8 mouse cellular contexts compared by ENCODE assay signal in the genomic region with DNA sequence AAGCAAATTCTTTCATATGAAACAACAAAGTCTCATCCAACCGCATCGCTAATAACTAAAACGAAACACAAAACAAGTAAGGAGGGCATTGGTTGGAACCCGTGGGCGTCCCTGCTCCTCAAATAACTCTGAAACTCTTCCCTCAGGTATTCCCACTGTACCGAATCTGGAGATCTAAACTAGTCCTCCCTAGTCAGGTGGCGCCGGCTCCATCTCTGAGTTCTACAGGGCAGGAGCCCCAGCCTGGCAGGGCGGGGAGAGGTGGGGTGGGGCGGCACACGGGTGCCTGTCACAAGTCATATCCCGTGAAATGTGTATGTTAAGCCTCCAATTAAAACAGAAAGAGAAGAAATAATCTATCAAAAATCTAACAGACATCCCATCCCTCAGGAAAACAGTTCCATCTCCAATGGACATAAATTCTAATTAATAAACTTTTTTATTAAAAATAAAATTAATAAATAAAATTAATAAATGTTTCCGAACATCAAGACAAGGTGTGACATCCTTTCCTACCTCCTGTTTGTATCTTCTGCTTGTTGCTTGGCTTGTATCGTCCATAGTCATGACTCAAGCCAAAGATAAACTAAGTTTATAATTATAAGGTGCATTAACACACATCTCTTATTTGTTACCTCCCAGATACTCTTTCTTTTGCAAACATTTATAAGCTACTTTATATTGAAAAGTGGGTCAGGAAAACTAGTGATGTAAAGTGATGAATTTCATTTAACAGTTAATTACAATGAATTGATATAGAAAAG. TPM values are rescaled to one million over a fixed set of nuclear protein-coding genes. Genes with fewer than 3 reads are reported as not detected.
DNase-seq lines count a peak whose midpoint lies in the region; ATAC-seq and TF ChIP-seq lines count a peak whose summit lies in the region.

No protein-coding gene starts in this region.

- no peaks in the 10 kb centered on the region for H3K9me3 ChIP-seq in intestine, embryonic 15.5 days
- no peaks in the 10 kb centered on the region for H3K9me3 ChIP-seq in liver, postnatal 0 days (ENCODE audit: low read length)
- no peaks in the 10 kb centered on the region for H3K9me3 ChIP-seq in neural tube, embryonic 12.5 days

- peak; percentile 38 for DNase-seq in retina, embryonic 14.5 days (ENCODE audit: low spot score)
- no peak for DNase-seq in retina, postnatal 1 day
- peak; percentile 46 for DNase-seq in gastrocnemius, postnatal 10 days
- peak; percentile 78 for DNase-seq in liver, postnatal 0 days
- peak; percentile 61 for DNase-seq in yolk sac, embryonic 10.5 days (ENCODE audit: low spot score)

- H3K27me3 ChIP-seq in intestine, embryonic 15.5 days (replicated peaks): no peaks in the 10 kb centered on the region
- no peaks in the 10 kb centered on the region for H3K27me3 ChIP-seq in liver, postnatal 0 days (ENCODE audit: insufficient read depth, low read length)
- no peaks in the 10 kb centered on the region for H3K27me3 ChIP-seq in neural tube, embryonic 12.5 days (replicated peaks)

- peak overlapping the region; percentile 52 for H3K9ac ChIP-seq in intestine, embryonic 15.5 days
- H3K9ac ChIP-seq in liver, postnatal 0 days (replicated peaks): peak overlapping the region; percentile 71
- H3K9ac ChIP-seq in neural tube, embryonic 12.5 days: 0 out of 2 replicates have a peak overlapping the region, but pooled peaks have one; percentile 33

- TF ChIP-seq EP300 in liver, postnatal 0 days (IDR thresholded peaks at IDR 0.05; ENCODE audit: low read depth): no peak

- WGBS in intestine, embryonic 15.5 days: 12% methylated on average over 14 of the region's 14 CpGs
- WGBS in liver, postnatal 0 days (ENCODE audit: insufficient replicate concordance): 9% methylated on average over 14 of the region's 14 CpGs
- WGBS in neural tube, embryonic 12.5 days: 13% methylated on average over 14 of the region's 14 CpGs

- no peaks in the 10 kb centered on the region for H3K36me3 ChIP-seq in intestine, embryonic 15.5 days
- no peaks in the 10 kb centered on the region for H3K36me3 ChIP-seq in liver, postnatal 0 days (replicated peaks; ENCODE audit: insufficient read depth, low read length)
- H3K36me3 ChIP-seq in neural tube, embryonic 12.5 days: no peaks in the 10 kb centered on the region

- peak overlapping the region; percentile 61 for H3K4me2 ChIP-seq in intestine, embryonic 15.5 days (replicated peaks)
- H3K4me2 ChIP-seq in liver, postnatal 0 days (ENCODE audit: low read depth, low read length): peak overlapping the region; percentile 76
- H3K4me2 ChIP-seq in neural tube, embryonic 12.5 days (replicated peaks): peak overlapping the region; percentile 71

- 0 out of 2 replicates have a peak, but pooled peaks cover 7% of the 10 kb centered on the region for H3K4me1 ChIP-seq in intestine, embryonic 15.5 days (replicated peaks)
- H3K4me1 ChIP-seq in liver, postnatal 0 days (ENCODE audit: insufficient read depth): peaks cover 33% of the 10 kb centered on the region
- H3K4me1 ChIP-seq in neural tube, embryonic 12.5 days: peaks cover 3% of the 10 kb centered on the region; the same call in 1 of the 2 replicates

- no peak for TF ChIP-seq CTCF in liver, postnatal 0 days (IDR thresholded peaks at IDR 0.05; ENCODE audit: low read depth)

- H3K27ac ChIP-seq in intestine, embryonic 15.5 days: 0 out of 2 replicates have a peak overlapping the region, but pooled peaks have one; percentile 48
- peak overlapping the region; percentile 91 for H3K27ac ChIP-seq in liver, postnatal 0 days (ENCODE audit: low read depth)
- no peak overlapping the region for H3K27ac ChIP-seq in neural tube, embryonic 12.5 days

- ATAC-seq in common myeloid progenitor, adult 5-6 weeks (replicated peaks; ENCODE audit: low read depth, poor library complexity, severe bottlenecking): peak; percentile 14; the same call in 1 of the 2 replicates
- ATAC-seq in intestine, embryonic 15.5 days: peak; percentile 92
- peak; percentile 73 for ATAC-seq in liver, postnatal 0 days
- ATAC-seq in neural tube, embryonic 12.5 days (ENCODE audit: low FRiP score, low read depth): peak; percentile 85

- H3K4me3 ChIP-seq in intestine, embryonic 15.5 days (replicated peaks): peak overlapping the region; percentile 55
- peak overlapping the region; percentile 67 for H3K4me3 ChIP-seq in liver, postnatal 0 days (ENCODE audit: low read depth, low read length)
- H3K4me3 ChIP-seq in neural tube, embryonic 12.5 days: peak overlapping the region; percentile 38

RNA-seq across cellular contexts. Expression of a gene that starts 36.8 kb away (rescaled TPM):
- total RNA-seq in common myeloid progenitor, adult 5-6 weeks (2017): 245 and 273 TPM in 2 replicates
- under 1 TPM; 0.16 to 0.23 TPM for total RNA-seq in gastrocnemius, postnatal 10 days (2021)
- 0.19 and 0.28 TPM in 2 replicates for polyA plus RNA-seq in intestine, embryonic 15.5 days (2015; fragmentation: Nextera tagmentation; extraction: Ambion mirVana)
- polyA plus RNA-seq in liver, postnatal 0 days (2015; fragmentation: Nextera tagmentation; extraction: Ambion mirVana): 1.0 and 1.5 TPM in 2 replicates
- not detected in 2 replicates for polyA plus RNA-seq in neural tube, embryonic 12.5 days (2016; fragmentation: Nextera tagmentation; extraction: Ambion mirVana)

RNA-seq across cellular contexts. Expression of a gene that starts 58.0 kb away (rescaled TPM):
- total RNA-seq in common myeloid progenitor, adult 5-6 weeks (2017): 153 and 168 TPM in 2 replicates
- total RNA-seq in gastrocnemius, postnatal 10 days (2021): 10 to 100 TPM; 45.3 to 49.5 TPM
- polyA plus RNA-seq in intestine, embryonic 15.5 days (2015; fragmentation: Nextera tagmentation; extraction: Ambion mirVana): 0.80 and 0.90 TPM in 2 replicates
- polyA plus RNA-seq in liver, postnatal 0 days (2015; fragmentation: Nextera tagmentation; extraction: Ambion mirVana): 2.3 and 3.0 TPM in 2 replicates
- polyA plus RNA-seq in neural tube, embryonic 12.5 days (2016; fragmentation: Nextera tagmentation; extraction: Ambion mirVana): not detected in 2 replicates

Comparison
In these comparisons a context has a peak if more than half of its experiments do, and no peak if none do; other contexts are left out.
1. ATAC-seq: peak in every context shown above with its lines; median percentile 92 in intestine, embryonic 15.5 days; 85 in neural tube, embryonic 12.5 days; 73 in liver, postnatal 0 days; 14 in common myeloid progenitor, adult 5-6 weeks.